Mouse (Mus musculus) C2C12 (cell line): ENCODE measurements around the gene Myo3b. TPM values are rescaled to one million over a fixed set of nuclear protein-coding genes. Genes with fewer than 3 reads are reported as not detected.

Source experiments
- H3K27me3 ChIP-seq: one replicate; pipeline ENCODE4 v1.6.1; 2011; ENCODE audit not compliant: control insufficient read depth, insufficient read depth, insufficient read length
- H3K36me3 ChIP-seq: one replicate; pipeline ENCODE4 v1.6.1; 2011; ENCODE audit not compliant: control insufficient read depth, insufficient read depth
- H3K4me3 ChIP-seq: one replicate; pipeline ENCODE4 v1.5.1; 2011; ENCODE audit warnings: mild to moderate bottlenecking, control low read depth; ENCODE audit not compliant: poor library complexity, insufficient read depth, severe bottlenecking
- H3K79me2 ChIP-seq: one replicate; pipeline ENCODE4 v1.6.1; 2011; ENCODE audit not compliant: control insufficient read depth, insufficient read depth
- H3K79me3 ChIP-seq: one replicate; pipeline ENCODE4 v1.6.1; 2011; ENCODE audit warnings: low read depth, control low read depth
- H3ac ChIP-seq: one replicate; pipeline ENCODE3; 2011; ENCODE audit warnings: low read depth; ENCODE audit not compliant: control insufficient read depth, insufficient read length
- CEBPB ChIP-seq: IDR thresholded peaks from one replicate; pipeline ENCODE4 v1.6.1; 2011; ENCODE audit warnings: low read depth, mild to moderate bottlenecking, control low read depth, moderate library complexity
- CTCF ChIP-seq: IDR thresholded peaks from one replicate; pipeline ENCODE4 v1.5.1; 2011; ENCODE audit not compliant: control insufficient read depth, insufficient read depth, insufficient read length
- FOSL1 ChIP-seq: IDR thresholded peaks from one replicate; pipeline ENCODE4 v1.8.0; 2011; ENCODE audit warnings: mild to moderate bottlenecking, low read length; ENCODE audit not compliant: poor library complexity, insufficient read depth, severe bottlenecking
- MAX ChIP-seq: IDR thresholded peaks from one replicate; pipeline ENCODE4 v1.6.1; 2011; ENCODE audit warnings: mild to moderate bottlenecking, control low read depth
- MYOD1 ChIP-seq: IDR thresholded peaks from one replicate; pipeline ENCODE4 v1.6.1; 2011; ENCODE audit warnings: low read depth; ENCODE audit not compliant: control insufficient read depth, insufficient read length
- MYOG ChIP-seq: IDR thresholded peaks from one replicate; pipeline ENCODE4 v1.6.1; 2011; ENCODE audit not compliant: control insufficient read depth, insufficient read length; ENCODE audit errors: extremely low read depth
- USF1 ChIP-seq: IDR thresholded peaks from one replicate; pipeline ENCODE4 v1.6.1; 2011; ENCODE audit warnings: low read depth, mild to moderate bottlenecking, control low read depth, moderate library complexity
- polyA plus RNA-seq: library from polyadenylated mRNA; unstranded; fragments of >200 nt; fragmentation: generic; extraction: Trizol; gene quantifications from one replicate; pipeline ENCODE4 v1.2.1, GENCODE M21; 2012; ENCODE audit warnings: missing spikeins

Myo3b gene
- polyA plus RNA-seq, 1 experiment = 0.11 TPM

- H3K79me2 ChIP-seq = no peaks in the 10 kb centered on the region
- no peaks in the 10 kb centered on the region for H3K27me3 ChIP-seq
- TF ChIP-seq MYOG (no peak), CTCF (no peak), FOSL1 (no peak), USF1 (no peak), MYOD1 (no peak)
- no peaks in the 10 kb centered on the region for H3K36me3 ChIP-seq
- H3K79me3 ChIP-seq = no peaks in the 10 kb centered on the region
- H3ac ChIP-seq = no peak overlapping the region
- no peak overlapping the region for H3K4me3 ChIP-seq
Measured at GRCm38 (mm10) chr2:70260646-70261195, 221.8 kb downstream of the Myo3b start.

GRCm38 (mm10) chr2:70261703-70262564, 223.0 kb downstream of the Myo3b start:
- H3K36me3 ChIP-seq = no peaks in the 10 kb centered on the region
- no peaks in the 10 kb centered on the region for H3K27me3 ChIP-seq
- no peaks in the 10 kb centered on the region for H3K79me3 ChIP-seq
- no peak overlapping the region for H3ac ChIP-seq
- H3K79me2 ChIP-seq = no peaks in the 10 kb centered on the region
- H3K4me3 ChIP-seq = no peak overlapping the region
- no peak for TF ChIP-seq CEBPB

GRCm38 (mm10) chr2:70262565-70263082, 223.7 kb downstream of the Myo3b start:
- Histone ChIP-seq H3K79me2 (no peaks in the 10 kb centered on the region), H3K79me3 (no peaks in the 10 kb centered on the region), H3K27me3 (no peaks in the 10 kb centered on the region), H3K4me3 (no peak overlapping the region), H3K36me3 (no peaks in the 10 kb centered on the region), H3ac (no peak overlapping the region)
- TF ChIP-seq MYOG (no peak), FOSL1 (no peak), CTCF (no peak)

- Histone ChIP-seq H3ac (no peak overlapping the region), H3K27me3 (peaks cover 8% of the 10 kb centered on the region), H3K79me3 (no peaks in the 10 kb centered on the region), H3K79me2 (no peaks in the 10 kb centered on the region), H3K4me3 (no peak overlapping the region), H3K36me3 (no peaks in the 10 kb centered on the region)
- TF ChIP-seq MYOG = no peak
- peak; percentile 17 for TF ChIP-seq CTCF
- no peak for TF ChIP-seq FOSL1
- TF ChIP-seq CEBPB = no peak
- no peak for TF ChIP-seq MAX
- TF ChIP-seq USF1 = no peak
Measured at GRCm38 (mm10) chr2:70278425-70279277, 239.7 kb downstream of the Myo3b start.

GRCm38 (mm10) chr2:70284109-70284508, 245.2 kb downstream of the Myo3b start:
- Histone ChIP-seq H3ac (no peak overlapping the region), H3K4me3 (no peak overlapping the region), H3K79me2 (no peaks in the 10 kb centered on the region), H3K27me3 (no peaks in the 10 kb centered on the region), H3K36me3 (no peaks in the 10 kb centered on the region), H3K79me3 (no peaks in the 10 kb centered on the region)
- TF ChIP-seq MAX = no peak
- no peak for TF ChIP-seq USF1
- TF ChIP-seq MYOD1 = no peak
- no peak for TF ChIP-seq FOSL1
- TF ChIP-seq CTCF = no peak
- no peak for TF ChIP-seq CEBPB
- TF ChIP-seq MYOG = no peak

GRCm38 (mm10) chr2:70291063-70291462, 252.1 kb downstream of the Myo3b start:
- H3K4me3 ChIP-seq = no peak overlapping the region
- no peaks in the 10 kb centered on the region for H3K36me3 ChIP-seq
- no peaks in the 10 kb centered on the region for H3K79me3 ChIP-seq
- H3K27me3 ChIP-seq = peaks cover 4% of the 10 kb centered on the region
- no peak for TF ChIP-seq FOSL1
- TF ChIP-seq MYOD1 = no peak
- TF ChIP-seq CEBPB = no peak
- no peak for TF ChIP-seq CTCF
- TF ChIP-seq MYOG = no peak
- no peak for TF ChIP-seq USF1
- no peak for TF ChIP-seq MAX
- no peaks in the 10 kb centered on the region for H3K79me2 ChIP-seq
- no peak overlapping the region for H3ac ChIP-seq
